Mouse (Mus musculus): Measurements from ENCODE around the gene Dph7.

DNA sequence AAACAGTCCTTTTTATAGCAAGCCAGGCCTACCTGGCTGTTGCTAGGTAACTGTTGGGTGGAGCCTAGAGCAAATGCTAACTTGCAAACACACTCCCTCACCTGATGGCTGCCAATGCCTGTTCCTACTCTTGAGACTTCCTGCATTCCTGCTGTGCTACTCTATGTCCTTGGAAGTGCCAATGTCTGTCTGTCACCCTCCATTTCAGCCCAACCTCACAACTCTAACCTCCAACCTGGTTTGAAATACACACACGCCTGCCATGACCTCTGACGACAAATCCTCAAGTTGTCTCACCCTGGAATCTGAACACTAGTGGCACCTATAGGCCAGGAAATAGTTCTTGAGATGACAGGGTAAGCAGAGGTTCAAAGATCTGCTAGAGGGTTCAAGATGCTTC lies 33.1 kb upstream of the Dph7 start:
- no peak for TF ChIP-seq CTCF (IDR thresholded peaks at IDR 0.05; ENCODE audit: low read depth)
- TF ChIP-seq EP300 (IDR thresholded peaks at IDR 0.05; ENCODE audit: low read depth) = no peak

Data from liver, postnatal 0 days (tissue).